Mouse (Mus musculus) frontal cortex, adult (tissue): ENCODE measurements around the gene Plin2.
"Not testable (repeated sequence)": the region's sequence is repeated elsewhere in the genome, so short reads cannot be mapped to it uniquely, and the experiment has no call there.

Experiments
- ATAC-seq: cut with Nextera tagmentation; 2 replicates; pipeline ENCODE4 v1.9.2; 2017; ENCODE audit warnings: mild to moderate bottlenecking, moderate library complexity, mixed read lengths; ENCODE audit not compliant: low TSS enrichment

The Plin2 gene

DNA sequence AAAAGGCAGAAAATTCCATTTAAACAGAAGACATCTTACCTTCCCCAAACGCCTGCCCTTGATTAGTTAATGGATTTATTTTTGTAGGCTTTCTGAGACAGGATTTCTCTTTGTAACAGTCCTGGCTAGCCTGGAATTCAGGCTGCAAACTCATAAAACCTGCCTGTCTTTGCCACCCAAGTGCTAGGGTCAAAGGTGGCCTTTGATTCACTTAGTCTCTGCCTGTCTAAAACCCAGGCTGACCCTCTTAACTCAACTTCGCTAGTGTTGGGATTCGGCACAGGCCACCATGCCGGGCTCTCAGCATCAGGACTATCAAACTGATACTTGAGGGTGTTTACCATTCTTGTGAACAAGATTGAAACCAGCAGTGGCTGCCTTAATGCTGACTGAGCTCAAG is 38.0 kb downstream of the Plin2 start:
- ATAC-seq = no peak

DNA sequence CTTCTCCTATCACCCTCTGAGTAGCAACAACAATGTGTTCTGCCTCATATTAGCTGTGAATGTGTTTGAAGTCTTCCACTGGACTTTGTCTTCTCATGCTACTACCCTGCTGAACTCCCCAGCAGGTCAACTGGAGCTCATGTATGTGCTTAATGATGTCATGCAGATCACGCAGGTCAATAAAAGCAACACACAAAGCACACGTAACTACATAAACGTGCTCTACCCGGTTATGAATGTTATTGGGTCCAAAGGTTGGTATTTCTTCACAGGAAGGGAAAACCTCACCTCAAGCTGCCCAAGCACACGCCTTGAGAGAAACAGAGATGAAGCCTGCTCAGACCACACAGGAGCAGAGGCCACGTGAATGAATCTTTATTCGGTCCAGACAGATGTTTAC is 43.4 kb downstream of the Plin2 start:
- ATAC-seq = not testable (repeated sequence)

DNA sequence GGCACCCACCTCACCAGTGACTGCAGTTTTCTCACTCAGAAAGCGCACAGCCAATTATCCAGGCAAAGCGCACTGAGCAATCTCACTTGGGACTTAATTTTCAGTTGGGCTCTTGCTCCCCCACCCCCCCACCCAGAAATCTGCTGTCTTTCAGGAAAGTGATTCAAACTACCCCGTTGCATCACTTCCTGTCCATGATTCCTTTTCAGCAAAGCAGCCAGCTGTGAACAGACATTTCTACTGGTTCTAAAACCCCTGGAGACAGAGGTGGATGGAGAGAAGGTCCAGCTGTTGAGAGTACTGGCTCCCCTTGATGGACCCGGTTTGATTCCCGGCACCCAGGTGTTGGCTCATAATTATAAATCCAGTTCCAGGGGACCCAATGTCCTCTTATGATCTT is 44.4 kb downstream of the Plin2 start:
- ATAC-seq = no peak

DNA sequence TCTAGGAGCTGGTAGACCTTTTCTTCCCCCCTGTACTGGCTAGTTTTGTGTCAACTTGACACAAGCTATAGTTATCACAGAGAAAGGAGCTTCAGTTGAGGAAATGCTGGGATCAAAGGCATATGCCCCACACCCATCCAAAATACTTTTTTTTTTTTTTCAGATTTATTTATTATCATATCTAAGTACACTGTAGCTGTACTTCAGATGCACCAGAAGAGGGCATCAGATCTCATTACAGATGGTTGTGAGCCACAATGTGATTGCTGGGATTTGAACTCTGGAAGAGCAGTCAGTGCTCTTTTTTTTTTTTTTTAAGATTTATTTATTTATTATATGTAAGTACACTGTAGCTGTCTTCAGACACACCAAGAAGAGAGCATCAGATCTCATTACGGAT is 47.3 kb downstream of the Plin2 start:
- not testable (repeated sequence) for ATAC-seq

DNA sequence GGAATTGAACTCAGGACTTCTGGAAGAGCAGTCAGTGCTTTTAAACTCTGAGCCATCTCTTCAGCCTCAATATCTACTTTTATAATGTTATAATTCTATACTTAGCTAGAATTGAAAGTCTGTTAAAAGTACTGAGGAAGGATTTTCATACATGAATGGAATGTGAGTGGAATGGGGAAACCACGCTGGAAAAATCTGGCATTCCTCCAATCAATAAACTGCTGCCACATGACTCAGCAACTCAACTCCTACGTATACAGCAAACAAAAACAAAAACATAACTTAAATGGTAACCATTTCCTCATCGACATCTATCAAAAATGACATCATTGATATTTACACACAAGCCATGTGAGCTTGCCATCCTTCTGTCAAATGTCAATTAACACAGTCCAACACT is 47.7 kb downstream of the Plin2 start:
- no peak for ATAC-seq

DNA sequence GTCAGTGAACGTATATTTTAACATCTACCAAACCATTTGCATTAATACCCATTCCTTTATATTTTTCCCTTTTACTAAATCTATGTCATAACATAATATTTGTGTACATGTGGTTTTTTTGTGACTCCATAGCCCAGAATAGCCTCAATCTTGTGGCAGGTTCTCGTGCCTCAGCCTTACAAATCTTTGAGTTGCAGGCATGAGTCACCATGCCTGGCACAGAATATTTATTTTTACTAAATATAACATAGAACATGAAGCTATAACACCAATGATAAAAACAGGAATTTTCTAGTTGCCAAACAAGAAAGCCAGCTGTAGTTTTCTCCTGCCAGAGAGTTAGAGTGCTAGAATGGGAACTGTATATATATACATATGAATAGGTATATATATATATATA is 49.4 kb downstream of the Plin2 start:
- ATAC-seq = peak; percentile 97

DNA sequence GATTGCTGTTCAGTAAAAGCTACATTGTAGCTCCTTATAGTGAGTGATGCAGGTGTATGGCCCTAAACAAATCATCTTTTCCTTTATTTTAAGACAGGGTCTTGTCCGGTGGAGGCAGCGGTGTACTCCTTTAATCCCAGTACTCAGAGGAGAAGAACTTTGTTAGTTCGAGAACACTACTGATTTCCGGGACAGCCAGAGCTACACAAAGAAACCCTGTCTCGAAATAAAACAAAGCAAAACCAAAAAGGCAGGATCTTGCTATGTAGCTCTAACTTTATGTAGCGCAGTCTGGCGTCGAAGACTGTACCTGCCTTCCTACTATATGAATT is 57.6 kb downstream of the Plin2 start:
- ATAC-seq = no peak

DNA sequence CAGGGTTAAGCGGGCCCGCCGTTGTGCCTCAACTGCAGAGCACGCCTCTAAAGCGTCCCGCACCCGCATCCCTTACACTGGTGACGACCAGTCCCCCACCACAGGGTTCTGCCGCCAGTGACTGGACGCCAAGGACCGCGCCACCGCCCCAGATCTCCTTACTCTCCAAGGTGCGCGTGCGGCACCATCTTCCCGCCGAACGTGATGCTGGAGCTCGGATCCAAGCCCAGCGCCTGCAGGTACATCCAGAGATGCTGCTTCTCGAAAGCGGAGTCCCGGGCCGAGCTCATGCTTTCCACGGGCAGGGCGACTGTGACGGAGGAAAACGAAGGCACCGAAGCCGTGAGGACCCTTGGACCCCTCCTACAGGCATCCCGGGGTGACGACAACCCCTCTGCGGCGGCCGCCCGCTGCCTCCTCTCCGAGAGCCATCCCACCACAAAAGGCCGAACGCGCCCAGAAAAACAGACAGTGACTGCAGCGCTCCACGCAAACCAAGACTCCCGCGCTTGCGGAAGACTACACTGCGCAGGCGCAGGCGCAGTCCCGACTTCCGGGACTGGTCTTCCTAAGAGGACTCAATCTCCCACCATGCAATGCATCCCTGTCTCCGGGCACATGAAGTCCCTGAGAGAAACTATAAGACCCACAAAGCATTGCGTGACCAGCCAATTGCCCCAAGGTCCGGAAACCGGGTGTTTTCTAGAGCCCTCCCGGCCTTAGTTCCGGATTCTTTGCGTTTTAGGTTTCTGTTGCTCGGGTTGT is 58.2 kb downstream of the Plin2 start, which contains the start of gene Haus6:
Gene Haus6, minus strand, starts transcription at position 532 of the 765 bp plus-strand sequence.
- ATAC-seq = peak; percentile 100
